29 mouse cellular contexts compared by ENCODE assay signal in genomic region chr1:125551564-125551963, GRCm38 (mm10). TPM values are rescaled to one million over a fixed set of nuclear protein-coding genes. Genes with fewer than 3 reads are reported as not detected.
DNase-seq lines count a peak whose midpoint lies in the region; ATAC-seq lines count a peak whose summit lies in the region.
"Had no signal": no experiment of that assay in that cellular context is flagged by ENCODE, and none has a peak within 500 bp of the region (broad histone marks: within the 10 kb centered on the region; RNA-seq: fewer than 3 reads in every experiment).

No protein-coding gene starts in this region.

- peak; percentile 78 for ATAC-seq in intestine, embryonic 14.5 days (replicated peaks; ENCODE audit: low FRiP score, low TSS enrichment, low read depth)
- ATAC-seq in intestine, embryonic 15.5 days = peak; percentile 81
- peak; percentile 78 for ATAC-seq in liver, embryonic 13.5 days (ENCODE audit: low read depth)
- peak; percentile 82 for ATAC-seq in stomach, embryonic 14.5 days (ENCODE audit: insufficient number of reproducible peaks, insufficient read depth, low FRiP score, low read depth)
- ATAC-seq in hindbrain, embryonic 16.5 days = no peak
- ATAC-seq: activated CD4-positive, CD25-positive, alpha-beta regulatory T cell, adult 4 months; forebrain, embryonic 15.5 days; midbrain, embryonic 13.5 days had no signal

- H3K9ac ChIP-seq in intestine, embryonic 14.5 days (ENCODE audit: low read length) = no peak overlapping the region
- no peak overlapping the region for H3K9ac ChIP-seq in intestine, embryonic 15.5 days
- no peak overlapping the region for H3K9ac ChIP-seq in liver, embryonic 13.5 days
- H3K9ac ChIP-seq in stomach, embryonic 14.5 days (replicated peaks; ENCODE audit: low read depth, low read length) = no peak overlapping the region
- no peak overlapping the region for H3K9ac ChIP-seq in hindbrain, embryonic 16.5 days (ENCODE audit: low read depth, low read length)
- H3K9ac ChIP-seq: embryonic facial prominence, embryonic 13.5 days; forebrain, embryonic 15.5 days; hindbrain, embryonic 12.5 days; midbrain, embryonic 13.5 days; neural tube, embryonic 13.5 days had no signal

- no peaks in the 10 kb centered on the region for H3K9me3 ChIP-seq in intestine, embryonic 14.5 days (ENCODE audit: control insufficient read depth, low read length)
- H3K9me3 ChIP-seq in intestine, embryonic 15.5 days = no peaks in the 10 kb centered on the region
- no peaks in the 10 kb centered on the region for H3K9me3 ChIP-seq in liver, embryonic 13.5 days (replicated peaks)
- H3K9me3 ChIP-seq in stomach, embryonic 14.5 days (ENCODE audit: control insufficient read depth, low read depth, low read length) = no peaks in the 10 kb centered on the region
- no peaks in the 10 kb centered on the region for H3K9me3 ChIP-seq in hindbrain, embryonic 16.5 days (ENCODE audit: control insufficient read depth, low read length)
- H3K9me3 ChIP-seq: embryonic facial prominence, embryonic 13.5 days; forebrain, embryonic 10.5 days; forebrain, embryonic 15.5 days; hindbrain, embryonic 12.5 days; midbrain, embryonic 13.5 days; neural tube, embryonic 13.5 days had no signal

- no peak for DNase-seq in intestine, embryonic 14.5 days (ENCODE audit: low spot score)
- DNase-seq in liver, embryonic 13.5 days = no peak
- DNase-seq in cerebellum, postnatal 4 days (ENCODE audit: low spot score in 2 of 2) = no peak
- no peak for DNase-seq in thymus, adult 18-20 months
- no peak for DNase-seq in T-cell, adult 2 months (ENCODE audit: low spot score)
- DNase-seq: adrenal gland, adult 2 months; adrenal gland, postnatal 36 days; B cell, adult 2 months; cerebellum, adult 18-20 months; cerebellum, postnatal 25 days; gastrocnemius, postnatal 25 days; heart, adult 11 months; heart, postnatal 36 days; kidney, adult 2 months; kidney, postnatal 4 days; right cerebral cortex, postnatal 4 days; thymus, postnatal 4 days had no signal

- 67% methylated on average over 2 of the region's 2 CpGs for WGBS in intestine, embryonic 14.5 days
- 57% methylated on average over 2 of the region's 2 CpGs for WGBS in intestine, embryonic 15.5 days
- WGBS in liver, embryonic 13.5 days (ENCODE audit: insufficient replicate concordance) = 63% methylated on average over 2 of the region's 2 CpGs
- WGBS in stomach, embryonic 14.5 days = 70% methylated on average over 2 of the region's 2 CpGs
- WGBS in hindbrain, embryonic 16.5 days = 97% methylated on average over 2 of the region's 2 CpGs

- H3K4me2 ChIP-seq in intestine, embryonic 14.5 days (ENCODE audit: low read length) = no peak overlapping the region
- no peak overlapping the region for H3K4me2 ChIP-seq in intestine, embryonic 15.5 days (replicated peaks)
- H3K4me2 ChIP-seq in liver, embryonic 13.5 days = no peak overlapping the region
- no peak overlapping the region for H3K4me2 ChIP-seq in stomach, embryonic 14.5 days (replicated peaks; ENCODE audit: low read depth, low read length)
- H3K4me2 ChIP-seq in hindbrain, embryonic 16.5 days (ENCODE audit: low read length) = no peak overlapping the region
- H3K4me2 ChIP-seq: embryonic facial prominence, embryonic 13.5 days; forebrain, embryonic 15.5 days; heart, embryonic 11.5 days; hindbrain, embryonic 12.5 days; midbrain, embryonic 13.5 days; neural tube, embryonic 13.5 days had no signal

- H3K4me1 ChIP-seq in intestine, embryonic 14.5 days (replicated peaks; ENCODE audit: control insufficient read depth, insufficient read depth, low read length) = no peaks in the 10 kb centered on the region
- no peaks in the 10 kb centered on the region for H3K4me1 ChIP-seq in intestine, embryonic 15.5 days (replicated peaks)
- no peaks in the 10 kb centered on the region for H3K4me1 ChIP-seq in liver, embryonic 13.5 days (replicated peaks)
- H3K4me1 ChIP-seq in stomach, embryonic 14.5 days (ENCODE audit: control insufficient read depth, insufficient read depth, low read length) = no peaks in the 10 kb centered on the region
- no peaks in the 10 kb centered on the region for H3K4me1 ChIP-seq in hindbrain, embryonic 16.5 days (ENCODE audit: control insufficient read depth, insufficient read depth, low read depth, low read length)
- H3K4me1 ChIP-seq: embryonic facial prominence, embryonic 13.5 days; forebrain, embryonic 10.5 days; forebrain, embryonic 15.5 days; hindbrain, embryonic 12.5 days; midbrain, embryonic 13.5 days; neural tube, embryonic 13.5 days had no signal

- H3K36me3 ChIP-seq in intestine, embryonic 14.5 days (ENCODE audit: control insufficient read depth, insufficient read depth, low read length) = no peaks in the 10 kb centered on the region
- H3K36me3 ChIP-seq in intestine, embryonic 15.5 days = no peaks in the 10 kb centered on the region
- no peaks in the 10 kb centered on the region for H3K36me3 ChIP-seq in liver, embryonic 13.5 days
- no peaks in the 10 kb centered on the region for H3K36me3 ChIP-seq in stomach, embryonic 14.5 days (ENCODE audit: control insufficient read depth, insufficient read depth, low read length)
- no peaks in the 10 kb centered on the region for H3K36me3 ChIP-seq in hindbrain, embryonic 16.5 days (ENCODE audit: control insufficient read depth, insufficient read depth, low read length)
- H3K36me3 ChIP-seq: embryonic facial prominence, embryonic 13.5 days; forebrain, embryonic 10.5 days; forebrain, embryonic 15.5 days; hindbrain, embryonic 12.5 days; midbrain, embryonic 13.5 days; neural tube, embryonic 13.5 days had no signal

- H3K4me3 ChIP-seq in intestine, embryonic 14.5 days (ENCODE audit: low read depth, low read length) = no peak overlapping the region
- H3K4me3 ChIP-seq in intestine, embryonic 15.5 days (replicated peaks) = no peak overlapping the region
- H3K4me3 ChIP-seq in liver, embryonic 13.5 days (replicated peaks) = no peak overlapping the region
- no peak overlapping the region for H3K4me3 ChIP-seq in stomach, embryonic 14.5 days (ENCODE audit: low read depth, low read length)
- H3K4me3 ChIP-seq in hindbrain, embryonic 16.5 days (ENCODE audit: low read length) = no peak overlapping the region
- H3K4me3 ChIP-seq: embryonic facial prominence, embryonic 13.5 days; forebrain, embryonic 10.5 days; forebrain, embryonic 15.5 days; hindbrain, embryonic 12.5 days; midbrain, embryonic 13.5 days; neural tube, embryonic 13.5 days had no signal

- no peak overlapping the region for H3K27ac ChIP-seq in intestine, embryonic 14.5 days (ENCODE audit: low read depth)
- H3K27ac ChIP-seq in intestine, embryonic 15.5 days = peak overlapping the region; percentile 37
- H3K27ac ChIP-seq in liver, embryonic 13.5 days = no peak overlapping the region
- no peak overlapping the region for H3K27ac ChIP-seq in stomach, embryonic 14.5 days (ENCODE audit: low read length)
- no peak overlapping the region for H3K27ac ChIP-seq in hindbrain, embryonic 16.5 days (ENCODE audit: low read depth, low read length)
- H3K27ac ChIP-seq: embryonic facial prominence, embryonic 13.5 days; forebrain, embryonic 10.5 days; forebrain, embryonic 15.5 days; hindbrain, embryonic 12.5 days; kidney, postnatal 0 days; midbrain, embryonic 13.5 days; neural tube, embryonic 13.5 days had no signal

- no peaks in the 10 kb centered on the region for H3K27me3 ChIP-seq in intestine, embryonic 14.5 days (replicated peaks; ENCODE audit: control insufficient read depth, insufficient read depth, low read length)
- H3K27me3 ChIP-seq in intestine, embryonic 15.5 days (replicated peaks) = no peaks in the 10 kb centered on the region
- H3K27me3 ChIP-seq in liver, embryonic 13.5 days = no peaks in the 10 kb centered on the region
- H3K27me3 ChIP-seq in stomach, embryonic 14.5 days (ENCODE audit: control insufficient read depth, insufficient read depth, low read length) = no peaks in the 10 kb centered on the region
- no peaks in the 10 kb centered on the region for H3K27me3 ChIP-seq in hindbrain, embryonic 16.5 days (replicated peaks; ENCODE audit: control insufficient read depth, insufficient read depth, low read length)
- H3K27me3 ChIP-seq: embryonic facial prominence, embryonic 13.5 days; forebrain, embryonic 15.5 days; hindbrain, embryonic 12.5 days; midbrain, embryonic 13.5 days; neural tube, embryonic 13.5 days had no signal

RNA-seq across cellular contexts. Expression of gene Slc35f5, which starts 8.8 kb away (rescaled TPM):
- 49.1 and 51.4 TPM in 2 replicates for polyA plus RNA-seq in intestine, embryonic 14.5 days (2014; fragmentation: Nextera tagmentation; extraction: Ambion mirVana)
- 54.5 and 56.1 TPM in 2 replicates for polyA plus RNA-seq in intestine, embryonic 15.5 days (2015; fragmentation: Nextera tagmentation; extraction: Ambion mirVana)
- 18.5 and 22.2 TPM in 2 replicates for polyA plus RNA-seq in liver, embryonic 13.5 days (2015; fragmentation: Nextera tagmentation; extraction: Ambion mirVana)
- polyA plus RNA-seq in stomach, embryonic 14.5 days (2014; fragmentation: Nextera tagmentation; extraction: Ambion mirVana) = 61.8 and 62.5 TPM in 2 replicates
- 36.3 and 37.8 TPM in 2 replicates for polyA plus RNA-seq in hindbrain, embryonic 16.5 days (2015; fragmentation: Nextera tagmentation; extraction: Ambion mirVana)
